Mouse (Mus musculus) cerebellum, postnatal 36 days (tissue): ENCODE measurements around the gene Tor4a.

Experiments
- DNase-seq, 2 experiments: peaks; one replicate each; pipeline ENCODE4 v3.0.0; 2021 to 2022; ENCODE audit warnings: mixed read lengths in 2 of 2

Tor4a gene

DNA sequence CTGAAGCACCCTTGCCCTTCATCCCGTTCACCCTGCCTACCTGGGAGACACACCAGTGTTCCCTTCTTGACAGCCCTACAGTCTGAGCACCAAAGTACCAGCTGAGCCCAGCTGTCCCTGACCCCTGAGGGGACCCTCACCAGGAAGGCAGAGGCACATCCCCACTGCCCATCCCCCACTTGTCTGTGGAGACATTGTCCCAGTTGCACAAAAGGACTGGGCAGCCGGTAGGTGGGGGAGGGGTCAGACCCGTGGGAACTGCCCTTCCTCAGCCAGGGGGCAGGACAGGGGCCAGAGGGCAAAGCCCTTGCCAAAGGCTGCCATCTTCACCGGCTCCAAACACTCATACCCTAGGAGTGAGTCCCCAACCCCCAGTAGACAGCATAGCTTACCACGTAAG is 26.9 kb downstream of the Tor4a start:
- no peak for DNase-seq

GRCm38 (mm10) chr2:25168665-25168978 is 28.1 kb downstream of the Tor4a start:
- no peak for DNase-seq

- DNase-seq, result peak in 1 of 2 experiments; percentile 29
Observed at GRCm38 (mm10) chr2:25167919-25168664, 28.6 kb downstream of the Tor4a start.

DNA sequence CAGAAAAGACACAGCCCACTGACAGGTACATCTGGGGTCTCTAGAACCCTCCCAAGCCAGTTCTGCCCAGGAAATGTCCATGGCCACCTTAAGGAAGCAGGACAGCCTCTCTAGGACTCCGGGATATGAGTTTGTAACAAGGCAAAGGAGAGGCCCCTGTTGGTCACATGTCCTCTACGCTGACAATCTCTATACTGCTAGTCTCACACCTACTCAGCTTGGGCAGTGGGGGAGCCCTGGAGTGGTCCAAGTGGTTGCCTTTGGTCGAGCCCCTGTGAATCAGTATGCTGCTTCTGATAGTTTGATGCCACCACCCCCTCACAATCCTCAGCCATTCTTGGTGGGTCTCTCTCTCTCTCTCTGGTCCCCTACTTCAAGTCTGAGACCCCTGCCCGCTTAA is 29.2 kb downstream of the Tor4a start:
- no peak for DNase-seq

GRCm38 (mm10) chr2:25157655-25158054 is 39.0 kb downstream of the Tor4a start:
- peak in 1 of 2 experiments; percentile 28 for DNase-seq

DNA sequence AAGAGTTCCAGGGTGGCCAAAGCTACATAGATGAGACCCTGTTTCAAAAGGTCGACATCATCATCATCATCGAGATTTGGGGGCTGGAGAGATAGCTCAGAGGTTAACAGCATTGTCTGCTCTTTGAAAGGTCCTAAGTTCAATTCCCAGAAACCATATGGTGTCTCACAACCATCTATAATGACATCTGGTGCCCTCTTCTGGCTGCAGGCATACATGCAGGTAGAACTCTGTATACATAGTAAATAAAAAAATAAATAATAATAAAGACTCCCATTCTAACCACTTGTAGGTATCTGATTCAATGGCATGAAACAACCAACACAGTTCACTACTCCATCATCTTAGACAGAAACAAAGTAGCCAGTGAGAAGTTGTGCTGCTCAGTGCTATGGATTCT is 39.7 kb downstream of the Tor4a start:
- no peak for DNase-seq

GRCm38 (mm10) chr2:25156177-25156576 is 40.5 kb downstream of the Tor4a start:
- no peak for DNase-seq

DNA sequence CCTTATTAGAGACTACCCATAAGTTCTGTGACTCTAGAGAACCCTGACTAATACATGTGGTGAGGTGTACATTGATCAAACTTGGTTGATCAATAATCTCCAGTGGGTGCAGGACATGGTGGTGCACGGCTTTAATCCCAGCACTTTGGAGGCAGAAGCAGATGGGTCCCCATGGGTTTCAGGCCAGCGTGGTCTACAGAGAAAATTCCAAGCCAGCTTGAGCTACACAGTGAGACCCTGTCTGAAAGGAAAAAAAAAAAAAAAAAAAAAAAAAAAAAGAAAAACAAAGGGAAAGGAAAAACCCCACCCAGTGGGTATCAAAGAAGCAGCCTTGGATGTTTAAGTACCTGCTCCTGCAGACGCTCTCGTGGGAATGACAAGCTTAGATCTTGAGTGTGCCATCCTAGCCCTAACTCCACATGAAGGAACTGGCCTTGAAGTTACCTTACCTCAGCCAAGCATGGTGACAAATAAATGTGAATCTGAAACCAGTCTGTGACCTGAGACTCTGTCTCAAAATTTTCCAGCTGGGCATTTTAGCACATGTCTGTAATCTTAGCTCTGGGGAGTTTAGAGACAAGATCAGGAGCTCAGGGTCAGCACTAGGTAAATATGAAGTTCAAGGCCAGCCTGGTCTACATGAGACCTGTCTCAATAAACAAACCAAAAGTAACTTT is 45.3 kb downstream of the Tor4a start:
- no peak for DNase-seq

DNA sequence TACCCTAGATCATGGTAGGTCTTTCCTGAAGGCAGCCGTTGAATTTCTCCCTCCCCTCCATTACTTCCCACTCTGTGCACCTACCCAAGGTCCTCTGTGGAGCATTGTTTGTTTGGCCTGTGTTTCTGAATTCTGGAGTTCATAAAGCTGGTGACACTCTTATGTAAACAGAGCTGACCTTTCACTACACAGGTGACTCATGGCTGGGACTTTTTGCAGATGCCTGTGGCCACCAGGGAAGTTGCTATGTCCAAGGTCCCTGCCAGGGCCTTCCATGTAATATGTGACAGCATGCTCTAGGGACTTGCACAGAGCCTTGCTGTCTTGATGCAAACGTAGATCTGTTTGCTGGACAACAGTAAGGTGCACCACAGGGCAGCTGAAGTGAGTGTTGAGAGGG is 47.0 kb downstream of the Tor4a start:
- no peak for DNase-seq

GRCm38 (mm10) chr2:25147892-25148291 is 48.8 kb downstream of the Tor4a start:
- no peak for DNase-seq

DNA sequence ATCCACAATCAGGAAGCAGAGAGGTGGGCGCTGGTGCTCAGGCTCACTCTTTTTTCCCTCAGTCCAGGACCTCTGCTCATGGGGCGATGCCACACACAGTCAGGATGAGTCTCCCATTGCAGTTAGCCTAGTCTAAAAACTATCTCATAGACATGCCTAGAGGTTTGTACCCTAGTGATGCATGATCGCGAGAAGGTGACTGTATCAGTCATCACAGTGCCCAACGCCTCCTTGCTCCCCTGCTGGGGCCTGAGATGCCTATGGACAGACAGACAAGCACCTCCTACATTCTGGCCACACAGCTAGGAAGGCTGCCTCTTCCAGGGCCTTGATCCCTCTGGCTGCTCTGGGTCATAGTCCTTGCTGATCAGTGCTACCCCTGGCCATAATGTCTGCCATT is 49.3 kb downstream of the Tor4a start:
- no peak for DNase-seq

DNA sequence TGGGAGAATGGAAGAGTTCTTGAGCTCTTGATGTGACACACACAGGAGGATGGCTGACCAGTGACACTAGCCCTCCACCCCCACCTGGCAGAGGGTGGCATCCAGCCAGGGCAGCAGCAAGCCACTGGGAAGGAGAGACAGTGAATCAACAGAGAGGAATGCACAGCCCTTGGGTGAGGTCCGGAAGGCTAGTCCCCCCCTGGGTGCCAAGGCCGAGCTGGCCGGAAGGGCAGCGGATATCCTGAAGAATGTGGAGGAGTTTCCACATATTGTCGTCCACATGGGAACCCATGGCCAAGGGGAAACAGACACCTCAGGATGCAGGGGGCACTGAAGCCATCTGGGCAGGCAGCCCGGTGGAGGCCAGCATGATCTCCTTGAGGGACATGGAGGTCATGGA is 51.3 kb downstream of the Tor4a start:
- no peak for DNase-seq
